Mouse (Mus musculus) lung, embryonic 14.5 days (tissue): ENCODE results near the gene Eif4e2. TPM values are rescaled to one million over a fixed set of nuclear protein-coding genes. Genes with fewer than 3 reads are reported as not detected.

ENCODE experiments used
- ATAC-seq: fragments of 200-750 bp; cut with Nextera tagmentation; 2 replicates; pipeline ENCODE4 v1.8.0; 2017; ENCODE audit warnings: mild to moderate bottlenecking, moderate TSS enrichment, moderate library complexity; ENCODE audit not compliant: insufficient read depth
- DNase-seq: peaks from one replicate; pipeline ENCODE4 v3.0.0-alpha.2; 2015
- H3K27ac ChIP-seq: fragments of 300-500 bp; sonication (generic); 2 replicates; pipeline ENCODE4 v1.5.1; 2014; ENCODE audit warnings: low read depth, mild to moderate bottlenecking, moderate library complexity
- H3K27me3 ChIP-seq: fragments of 300-500 bp; sonication (generic); 2 replicates; pipeline ENCODE4 v1.6.1; 2014; ENCODE audit warnings: low read length, control low read depth; ENCODE audit not compliant: insufficient read depth
- H3K36me3 ChIP-seq: fragments of 300-500 bp; sonication (generic); 2 replicates; pipeline ENCODE4 v1.6.1; 2014; ENCODE audit warnings: control low read depth; ENCODE audit not compliant: insufficient read depth
- H3K4me1 ChIP-seq: fragments of 300-500 bp; sonication (generic); 2 replicates; pipeline ENCODE4 v1.6.1; 2014; ENCODE audit warnings: antibody characterized with exemption, control low read depth; ENCODE audit not compliant: insufficient read depth
- H3K4me2 ChIP-seq: fragments of 300-500 bp; sonication (generic); 2 replicates; pipeline ENCODE4 v1.6.1; 2014; ENCODE audit warnings: mild to moderate bottlenecking
- H3K4me3 ChIP-seq: fragments of 300-500 bp; sonication (generic); 2 replicates; pipeline ENCODE4 v1.5.1; 2014; ENCODE audit warnings: low read depth, low read length
- H3K9ac ChIP-seq: fragments of 300-500 bp; sonication (generic); 2 replicates; pipeline ENCODE4 v1.6.1; 2014
- H3K9me3 ChIP-seq: fragments of 300-500 bp; sonication (generic); 2 replicates; pipeline ENCODE4 v1.6.1; 2016; ENCODE audit warnings: low read depth, low read length, control low read depth
- CTCF ChIP-seq: IDR thresholded peaks from 2 replicates; pipeline ENCODE4 v1.5.1; 2016; ENCODE audit warnings: antibody characterized with exemption, low read depth
- WGBS: fragments of 180-500 bp; shearing (Covaris S2); extraction: QIAGEN DNeasy Blood & Tissue Kit; methylation state at CpG from one replicate; pipeline ENCODE4 v1.1.7; 2014; 5-methylcytosine and 5-hydroxymethylcytosine counted together
- polyA plus RNA-seq: library from polyadenylated mRNA; unstranded; fragments of >200 nt; fragmentation: Nextera tagmentation; extraction: Ambion mirVana; gene quantifications from 2 replicates; pipeline ENCODE4 v1.2.1, GENCODE M21; 2014

The Eif4e2 gene
- polyA plus RNA-seq, 1 experiment from 2014 or later = 160 TPM

- ATAC-seq (no peak), DNase-seq (no peak)
- Histone ChIP-seq H3K4me2 (no peak overlapping the region), H3K27ac (no peak overlapping the region), H3K27me3 (peaks cover 52% of the 10 kb centered on the region), H3K36me3 (no peaks in the 10 kb centered on the region), H3K4me1 (0 out of 2 replicates have a peak, but pooled peaks cover 3% of the 10 kb centered on the region), H3K4me3 (no peak overlapping the region), H3K9ac (no peak overlapping the region), H3K9me3 (no peaks in the 10 kb centered on the region)
- no peak for TF ChIP-seq CTCF
- 74% methylated on average over 2 of the region's 2 CpGs for whole genome bisulfite sequencing
Measured at GRCm38 (mm10) chr1:87259316-87259715, 45.6 kb downstream of the Eif4e2 start.

- DNase-seq = no peak
- H3K27me3 ChIP-seq = peaks cover 81% of the 10 kb centered on the region
- H3K27ac ChIP-seq = no peak overlapping the region
- no peak for TF ChIP-seq CTCF
- H3K4me3 ChIP-seq = no peak overlapping the region
- no peaks in the 10 kb centered on the region for H3K9me3 ChIP-seq
- H3K9ac ChIP-seq = no peak overlapping the region
- no peak for ATAC-seq
- H3K4me2 ChIP-seq = no peak overlapping the region
- 2% methylated on average over 9 of the region's 9 CpGs for WGBS
- no peaks in the 10 kb centered on the region for H3K36me3 ChIP-seq
- H3K4me1 ChIP-seq = 0 out of 2 replicates have a peak, but pooled peaks cover 3% of the 10 kb centered on the region
Measured at GRCm38 (mm10) chr1:87263257-87263656, 49.5 kb downstream of the Eif4e2 start.

- Histone ChIP-seq H3K27ac (no peak overlapping the region), H3K27me3 (peaks cover 78% of the 10 kb centered on the region), H3K9ac (peak overlapping the region; percentile 6; the same call in 1 of the 2 replicates), H3K36me3 (no peaks in the 10 kb centered on the region), H3K4me2 (peak overlapping the region; percentile 91), H3K4me1 (0 out of 2 replicates have a peak, but pooled peaks cover 3% of the 10 kb centered on the region), H3K9me3 (no peaks in the 10 kb centered on the region), H3K4me3 (peak overlapping the region; percentile 48)
- DNase-seq (peak; percentile 47), ATAC-seq (no peak)
- no peak for TF ChIP-seq CTCF
- WGBS = 1% methylated on average over 12 of the region's 12 CpGs
Measured at GRCm38 (mm10) chr1:87263796-87264133, 50.1 kb downstream of the Eif4e2 start.

GRCm38 (mm10) chr1:87264134-87265006 is 50.7 kb downstream of the Eif4e2 start, which contains the start of gene Efhd1:
Gene Efhd1 (plus strand): TSS chr1:87264363.
- Histone ChIP-seq H3K9ac (peak within 1 kb of the TSS; percentile 38; the same call in 1 of the 2 replicates), H3K4me3 (peak within 1 kb of the TSS; percentile 48), H3K36me3 (no peaks in the 10 kb centered on the region), H3K4me2 (peak within 1 kb of the TSS; percentile 91), H3K4me1 (0 out of 2 replicates have a peak, but pooled peaks cover 3% of the 10 kb centered on the region), H3K27me3 (peaks cover 73% of the 10 kb centered on the region), H3K27ac (no peak within 1 kb of the TSS), H3K9me3 (no peaks in the 10 kb centered on the region)
- DNase-seq = peak; percentile 40
- ATAC-seq = peak; percentile 59; the same call in 1 of the 2 replicates
- under 1% methylated on average over 70 of the region's 70 CpGs for WGBS
- TF ChIP-seq CTCF = no peak

GRCm38 (mm10) chr1:87265200-87265599 is 51.5 kb downstream of the Eif4e2 start:
- Histone ChIP-seq H3K4me1 (0 out of 2 replicates have a peak, but pooled peaks cover 3% of the 10 kb centered on the region), H3K4me2 (peak overlapping the region; percentile 91), H3K27ac (no peak overlapping the region), H3K27me3 (peaks cover 70% of the 10 kb centered on the region), H3K4me3 (peak overlapping the region; percentile 48; the same call in 1 of the 2 replicates), H3K9ac (no peak overlapping the region), H3K9me3 (no peaks in the 10 kb centered on the region), H3K36me3 (no peaks in the 10 kb centered on the region)
- DNase-seq (no peak), ATAC-seq (peak; percentile 32; the same call in 1 of the 2 replicates)
- no peak for TF ChIP-seq CTCF
- WGBS = under 1% methylated on average over 13 of the region's 13 CpGs

GRCm38 (mm10) chr1:87266296-87267090 is 52.8 kb downstream of the Eif4e2 start:
- 27% methylated on average over 8 of the region's 8 CpGs for WGBS
- Histone ChIP-seq H3K9ac (no peak overlapping the region), H3K27ac (no peak overlapping the region), H3K9me3 (no peaks in the 10 kb centered on the region), H3K36me3 (no peaks in the 10 kb centered on the region), H3K4me3 (no peak overlapping the region), H3K4me1 (peaks cover 3% of the 10 kb centered on the region; the same call in 1 of the 2 replicates), H3K27me3 (peaks cover 62% of the 10 kb centered on the region), H3K4me2 (no peak overlapping the region)
- no peak for TF ChIP-seq CTCF
- DNase-seq = no peak
- ATAC-seq = no peak
